Mouse (Mus musculus): ENCODE data around the gene Ccr7. TPM values are rescaled to one million over a fixed set of nuclear protein-coding genes. Genes with fewer than 3 reads are reported as not detected.

Ccr7 gene
- total RNA-seq (2014; fragmentation: Nextera tagmentation), result not detected in 2 replicates
- total RNA-seq (2017), result 0.34 TPM in 1 of 2 replicates, not detected in the other

DNA sequence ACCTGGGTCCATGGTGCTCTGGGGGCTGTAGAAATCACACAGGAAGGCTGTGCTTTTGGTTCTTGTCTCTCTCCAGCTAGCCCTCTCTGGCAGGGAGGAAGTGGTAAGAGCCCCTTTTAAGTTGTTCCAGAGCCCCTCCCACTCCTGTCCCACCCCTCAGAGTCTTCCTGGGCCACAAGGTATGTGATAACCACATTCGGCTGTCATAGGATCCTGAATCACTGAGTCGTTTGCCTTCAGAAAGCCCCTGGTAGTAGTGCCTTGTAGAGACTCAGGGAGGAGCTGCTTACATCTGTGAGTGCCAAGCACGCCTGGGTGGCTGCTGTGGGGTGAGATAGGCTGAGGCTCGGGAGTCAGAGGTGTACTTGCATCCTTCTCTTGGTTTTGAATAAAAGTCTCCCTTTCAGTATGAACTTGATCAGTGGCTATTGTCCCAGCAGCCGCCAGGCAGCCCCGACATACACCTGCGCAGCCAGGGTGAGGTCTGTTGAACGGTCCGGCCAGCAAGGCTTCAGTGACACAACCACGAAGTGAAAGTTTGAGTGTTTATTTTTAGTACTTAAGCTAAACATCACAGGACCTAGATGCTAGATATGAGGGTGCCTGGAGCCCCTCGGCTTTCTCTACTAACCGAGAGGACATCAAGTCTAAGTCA, at the start of gene Ccr7:
Gene Ccr7, minus strand, starts transcription at position 91 of the 655 bp plus-strand sequence.
- peak; percentile 47 for ATAC-seq (replicated peaks; ENCODE audit: poor library complexity, severe bottlenecking)

DNA sequence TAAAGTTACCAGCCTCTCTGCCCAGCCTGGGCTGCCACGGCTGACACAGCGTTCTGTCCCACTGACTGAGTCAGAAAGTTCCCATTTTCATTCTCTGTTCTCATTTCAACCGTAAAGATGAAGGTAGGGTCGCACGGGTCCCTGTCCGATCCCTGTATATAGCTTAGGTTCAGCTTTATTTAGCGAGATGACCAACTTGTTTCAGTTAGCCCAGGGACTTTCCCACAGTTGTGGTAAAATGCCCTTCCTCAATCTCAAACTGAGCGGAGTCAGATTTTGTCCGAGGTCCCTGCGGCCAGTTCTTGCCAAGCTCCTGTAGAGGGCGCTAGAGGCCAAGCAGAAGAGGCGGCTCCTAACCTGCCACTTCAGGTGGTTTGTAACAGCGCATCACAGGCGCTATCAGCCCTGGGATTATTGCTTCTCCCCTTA, 34.3 kb upstream of the Ccr7 start:
- ATAC-seq (replicated peaks; ENCODE audit: poor library complexity, severe bottlenecking), result peak; percentile 80

- ATAC-seq (replicated peaks; ENCODE audit: poor library complexity, severe bottlenecking), result no peak
These were observed 32.5 kb upstream of the Ccr7 start for GRCm38 (mm10) chr11:99187348-99187747.

GRCm38 (mm10) chr11:99186836-99187235, 32.0 kb upstream of the Ccr7 start:
- peak; percentile 40; the same call in 1 of the 2 replicates for ATAC-seq (replicated peaks; ENCODE audit: poor library complexity, severe bottlenecking)

- peak; percentile 68 for ATAC-seq (replicated peaks; ENCODE audit: poor library complexity, severe bottlenecking)
These were observed 27.7 kb upstream of the Ccr7 start for GRCm38 (mm10) chr11:99182575-99182974.

DNA sequence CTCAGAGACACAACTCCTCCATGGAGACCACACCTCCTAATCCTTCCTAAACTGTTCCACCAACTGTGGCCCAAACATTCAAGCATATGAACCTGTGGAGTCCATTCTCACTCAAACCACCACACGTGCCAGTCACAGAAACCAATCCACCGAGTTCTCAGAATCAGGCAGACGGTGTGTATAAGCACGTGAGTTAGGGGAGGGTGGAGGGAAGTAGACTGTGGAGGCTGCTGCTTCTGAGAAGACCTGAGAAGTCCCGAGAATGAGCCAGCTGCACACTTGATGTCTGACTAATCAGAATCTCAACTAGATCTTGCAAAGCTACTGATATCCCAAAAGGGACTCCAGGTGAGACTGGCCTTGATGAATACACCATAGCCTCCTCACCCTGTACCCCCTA, 25.2 kb upstream of the Ccr7 start:
- ATAC-seq (replicated peaks; ENCODE audit: poor library complexity, severe bottlenecking), result no peak

- no peak for ATAC-seq (replicated peaks; ENCODE audit: poor library complexity, severe bottlenecking)
These were observed 23.0 kb upstream of the Ccr7 start for GRCm38 (mm10) chr11:99177925-99178198.

- peak; percentile 56 for ATAC-seq (replicated peaks; ENCODE audit: poor library complexity, severe bottlenecking)
These were observed 22.4 kb upstream of the Ccr7 start for GRCm38 (mm10) chr11:99177054-99177924.

GRCm38 (mm10) chr11:99172002-99172401, 17.1 kb upstream of the Ccr7 start:
- no peak for ATAC-seq (replicated peaks; ENCODE audit: poor library complexity, severe bottlenecking)

GRCm38 (mm10) chr11:99171442-99171841, 16.6 kb upstream of the Ccr7 start:
- ATAC-seq (replicated peaks; ENCODE audit: poor library complexity, severe bottlenecking), result no peak

DNA sequence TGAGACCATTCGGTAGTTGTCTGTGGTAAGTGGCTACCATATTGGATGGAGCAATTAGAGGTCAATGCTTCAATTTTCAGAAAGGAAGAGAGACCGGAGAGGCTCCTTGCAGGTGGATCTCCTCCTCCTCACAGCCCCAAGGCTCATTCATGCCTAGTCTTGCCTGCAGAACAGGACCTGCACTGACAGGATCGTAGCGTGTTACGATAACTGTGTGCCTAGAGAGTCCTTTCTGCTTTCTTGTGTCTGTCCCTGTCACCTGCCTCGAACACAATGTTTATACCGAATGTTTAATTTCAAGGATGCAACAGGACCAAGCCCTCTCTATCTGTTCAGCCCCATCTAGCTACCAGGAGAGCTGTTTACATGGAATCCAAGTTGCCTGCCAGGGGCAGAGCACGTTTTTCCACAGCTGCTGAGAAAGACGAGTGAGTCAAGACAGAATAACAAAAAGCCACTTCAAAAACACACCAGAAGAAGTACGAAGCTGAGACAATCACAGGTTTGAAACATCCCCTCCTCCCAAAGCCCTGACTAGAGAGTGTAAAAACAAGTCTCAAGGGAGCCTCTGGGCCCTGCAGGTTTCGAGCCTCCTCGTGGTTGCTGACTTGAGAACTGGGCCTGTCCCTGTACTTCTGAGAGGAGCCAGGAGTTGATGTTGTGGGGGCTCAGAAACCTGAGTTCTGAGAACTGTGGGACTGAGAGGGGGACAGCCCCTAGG, 15.8 kb upstream of the Ccr7 start:
- no peak for ATAC-seq (replicated peaks; ENCODE audit: poor library complexity, severe bottlenecking)

- ATAC-seq (replicated peaks; ENCODE audit: poor library complexity, severe bottlenecking), result no peak
These were observed 15.1 kb upstream of the Ccr7 start for GRCm38 (mm10) chr11:99170005-99170404.

GRCm38 (mm10) chr11:99169438-99169837, 14.6 kb upstream of the Ccr7 start:
- no peak for ATAC-seq (replicated peaks; ENCODE audit: poor library complexity, severe bottlenecking)

- ATAC-seq (replicated peaks; ENCODE audit: poor library complexity, severe bottlenecking), result peak; percentile 61
These were observed 13.2 kb upstream of the Ccr7 start for GRCm38 (mm10) chr11:99168030-99168474.

- no peak for ATAC-seq (replicated peaks; ENCODE audit: poor library complexity, severe bottlenecking)
These were observed 12.7 kb upstream of the Ccr7 start for GRCm38 (mm10) chr11:99167576-99167975.

- no peak for ATAC-seq (replicated peaks; ENCODE audit: poor library complexity, severe bottlenecking)
These were observed 11.4 kb upstream of the Ccr7 start for GRCm38 (mm10) chr11:99166241-99166640.

GRCm38 (mm10) chr11:99165031-99165752, 10.3 kb upstream of the Ccr7 start:
- peak; percentile 40 for ATAC-seq (replicated peaks; ENCODE audit: poor library complexity, severe bottlenecking)

- ATAC-seq (replicated peaks; ENCODE audit: poor library complexity, severe bottlenecking), result peak; percentile 35
These were observed 8.3 kb upstream of the Ccr7 start for GRCm38 (mm10) chr11:99162972-99163686.

DNA sequence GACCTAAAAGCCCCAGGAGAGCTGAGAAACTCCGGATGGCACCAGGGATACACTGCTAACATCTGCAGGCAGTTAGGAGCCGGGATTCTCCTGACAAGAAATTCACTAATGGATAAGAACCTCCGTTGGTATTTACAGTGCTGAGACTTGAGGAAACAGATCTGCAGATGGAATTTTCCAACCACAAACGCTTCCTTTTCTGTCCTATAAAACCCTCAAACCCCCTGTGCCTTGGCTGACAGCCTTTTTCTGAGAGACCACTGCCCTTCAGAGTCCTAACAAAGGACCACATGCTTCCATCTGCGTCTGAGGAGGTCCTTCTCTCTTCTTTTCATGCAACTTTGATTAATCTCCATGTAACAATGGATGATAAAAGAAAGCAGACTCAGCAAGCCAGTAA, 6.8 kb upstream of the Ccr7 start:
- no peak for ATAC-seq (replicated peaks; ENCODE audit: poor library complexity, severe bottlenecking)

GRCm38 (mm10) chr11:99160228-99160627, 5.4 kb upstream of the Ccr7 start:
- no peak for ATAC-seq (replicated peaks; ENCODE audit: poor library complexity, severe bottlenecking)

All from granulocyte monocyte progenitor cell, adult 5-6 weeks (primary cell).